Mouse (Mus musculus) gastrocnemius, postnatal 14 days (tissue): ENCODE measurements around the gene Emc3. TPM values are rescaled to one million over a fixed set of nuclear protein-coding genes. Genes with fewer than 3 reads are reported as not detected.
A peak's percentile ranks its signal among the peaks of the same experiment; 100 is the strongest.

Experiments
- DNase-seq: peaks from one replicate; pipeline ENCODE4 v3.0.0; 2021; ENCODE audit warnings: mixed read lengths
- intact Hi-C: fragments of 180-260 bp; cut with DNase I; formaldehyde crosslinking; loops from one replicate; pipeline ENCODE4 v1.15.1; 2025; ENCODE audit warnings: low total_unique reads
- total RNA-seq, 2 experiments: library from RNA; stranded (reverse); gene quantifications; 2 replicates each; pipeline ENCODE4 v1.2.3; 2021

The Emc3 gene
- total RNA-seq, 2 experiments from 2014 or later: 56.2 to 61.0 TPM

GRCm38 (mm10) chr6:113501388-113502084 lies 29.9 kb downstream of the Emc3 start, which contains the start of gene Prrt3:
TSS of gene Prrt3 (minus strand) at chr6:113501931.
- intact Hi-C loops: no loop called here
- DNase-seq: no peak

GRCm38 (mm10) chr6:113499346-113499745 lies 32.1 kb downstream of the Emc3 start:
- DNase-seq: no peak
- intact Hi-C loops: no loop called here

- intact Hi-C loops: no loop called here
- peak; percentile 43 for DNase-seq
Measured at GRCm38 (mm10) chr6:113495071-113495675, 36.3 kb downstream of the Emc3 start.

GRCm38 (mm10) chr6:113494258-113494788 lies 37.1 kb downstream of the Emc3 start:
- intact Hi-C loops: no loop called here
- peak; percentile 82 for DNase-seq

- no peak for DNase-seq
- intact Hi-C loops: no loop called here
Measured at GRCm38 (mm10) chr6:113492101-113492864, 39.2 kb downstream of the Emc3 start.

- intact Hi-C loops: no loop called here
- no peak for DNase-seq
Measured at GRCm38 (mm10) chr6:113489410-113489809, 42.0 kb downstream of the Emc3 start.

- intact Hi-C loops: no loop called here
- no peak for DNase-seq
Measured at GRCm38 (mm10) chr6:113487125-113487576, 44.3 kb downstream of the Emc3 start.

GRCm38 (mm10) chr6:113483729-113484128 lies 47.7 kb downstream of the Emc3 start:
- DNase-seq: no peak
- intact Hi-C loops: no loop called here

GRCm38 (mm10) chr6:113483100-113483615 lies 48.3 kb downstream of the Emc3 start, which contains the start of gene Creld1:
TSS of gene Creld1 (plus strand) at chr6:113483297.
- peak; percentile 94 for DNase-seq
- intact Hi-C loops: no loop called here

GRCm38 (mm10) chr6:113482477-113483099 lies 48.9 kb downstream of the Emc3 start:
- DNase-seq: peak; percentile 48
- intact Hi-C loops: no loop called here

GRCm38 (mm10) chr6:113480555-113481373 lies 50.7 kb downstream of the Emc3 start:
- intact Hi-C loops: no loop called here
- no peak for DNase-seq

- intact Hi-C loops: no loop called here
- DNase-seq: no peak
Measured at GRCm38 (mm10) chr6:113478906-113479305, 52.5 kb downstream of the Emc3 start.

GRCm38 (mm10) chr6:113477353-113477752 lies 54.1 kb downstream of the Emc3 start:
- no peak for DNase-seq
- intact Hi-C loops: no loop called here

- no peak for DNase-seq
- intact Hi-C loops: no loop called here
Measured at GRCm38 (mm10) chr6:113473715-113474114, 57.7 kb downstream of the Emc3 start.

- intact Hi-C loops: no loop called here
Measured at GRCm38 (mm10) chr6:113473246-113473645, 58.2 kb downstream of the Emc3 start.

GRCm38 (mm10) chr6:113472061-113472460 lies 59.4 kb downstream of the Emc3 start:
- intact Hi-C loops: no loop called here
- DNase-seq: no peak

More at GRCm38 (mm10) chr6:113473246-113473645, 58.2 kb downstream of the Emc3 start:
- no peak for DNase-seq

- intact Hi-C loops: no loop called here
- DNase-seq: peak; percentile 76
Measured at GRCm38 (mm10) chr6:113471297-113471936, 60.0 kb downstream of the Emc3 start, which contains the start of gene Il17rc. TSS of gene Il17rc (plus strand) at chr6:113471427.

- DNase-seq: peak; percentile 82
- intact Hi-C loops: loop anchor here (5.0 kb wide), 1 partner anchor 42 kb away; no protein-coding TSS in a partner anchor
Measured at GRCm38 (mm10) chr6:113469432-113469831, 62.0 kb downstream of the Emc3 start.
